Mouse (Mus musculus) large intestine, adult 2 months (tissue): ENCODE results near the gene Bco1. TPM values are rescaled to one million over a fixed set of nuclear protein-coding genes. Genes with fewer than 3 reads are reported as not detected.

Experiments used
- DNase-seq: peaks from one replicate; pipeline ENCODE4 v3.0.0-alpha.2; 2012; ENCODE audit warnings: low read depth, low spot score
- WGBS: fragments of 180-500 bp; shearing (Covaris S2); methylation state at CpG from one replicate; pipeline ENCODE4 v1.1.7; 2018; 5-methylcytosine and 5-hydroxymethylcytosine counted together
- polyA plus RNA-seq: library from polyadenylated mRNA; depleted of rRNA; stranded (reverse); fragments of >200 nt; gene quantifications from 2 replicates; pipeline ENCODE4 v1.2.3, GENCODE M21; 2012

Gene Bco1
- polyA plus RNA-seq, 1 experiment, result 2.0 TPM

DNA sequence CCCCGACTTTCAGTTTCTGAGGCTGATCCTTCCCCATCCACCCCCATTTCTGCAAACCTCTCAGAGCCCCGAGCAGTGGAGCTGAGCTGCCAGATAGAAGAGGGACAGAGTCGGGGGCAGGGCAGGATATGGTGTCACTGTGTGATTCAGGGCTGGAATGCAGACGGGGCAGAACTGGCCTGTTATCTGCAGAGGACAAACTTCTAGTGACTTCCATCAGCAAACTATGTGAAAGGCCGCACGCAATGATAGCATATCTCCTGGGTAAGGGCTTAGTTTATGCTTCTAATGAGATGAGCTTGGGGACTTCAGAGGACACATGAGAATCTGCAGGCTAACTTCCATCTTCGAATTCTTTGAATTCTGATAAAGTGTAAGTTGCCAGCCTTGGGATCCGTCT lies 10.1 kb upstream of the Bco1 start:
- 48% methylated on average over 8 of the region's 8 CpGs for WGBS
- no peak for DNase-seq

- DNase-seq, result no peak
These were observed 8.6 kb upstream of the Bco1 start for GRCm38 (mm10) chr8:117087036-117087435.

DNA sequence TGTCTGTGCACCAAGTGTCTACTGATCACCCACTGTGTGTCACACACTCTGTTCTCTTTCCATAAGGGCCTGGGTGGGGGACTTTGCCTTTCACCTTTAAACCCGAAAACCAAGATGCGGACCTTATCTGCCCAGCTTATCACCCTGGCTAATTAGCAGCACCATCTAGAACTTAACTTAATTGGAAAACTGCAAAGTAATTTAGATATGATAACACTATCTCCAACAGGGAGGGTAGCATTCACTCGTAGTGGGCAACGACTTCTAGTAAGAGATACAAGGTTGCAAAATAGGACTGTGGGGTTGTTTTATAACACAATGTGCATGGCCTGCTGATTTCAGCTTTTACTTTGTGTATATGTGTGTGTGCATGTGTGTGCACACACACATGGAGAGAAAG lies 5.9 kb upstream of the Bco1 start:
- DNase-seq, result no peak
- WGBS, result 85% methylated on average over 4 of the region's 4 CpGs

DNA sequence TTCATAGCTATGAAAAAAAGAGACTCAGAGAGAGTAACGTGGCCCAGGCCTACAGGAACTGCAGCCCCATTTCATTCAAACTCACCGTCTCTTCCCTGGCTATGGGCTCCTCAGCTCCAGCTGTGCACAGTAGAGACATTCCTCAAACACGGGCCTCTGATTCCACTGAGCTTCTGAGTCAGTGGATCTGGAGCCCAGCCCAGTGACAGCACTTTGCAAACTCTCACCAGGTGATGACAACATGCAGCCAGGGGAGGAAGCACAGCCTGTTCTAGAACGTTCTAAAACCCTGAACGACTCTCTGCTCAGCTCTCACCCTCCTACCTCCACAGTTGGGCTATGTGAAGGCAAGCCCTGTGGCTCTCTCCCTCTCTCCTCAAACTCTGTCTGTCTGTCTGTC lies 1.6 kb upstream of the Bco1 start:
- no peak for DNase-seq
- WGBS, result 34% methylated on average over 5 of the region's 5 CpGs

DNA sequence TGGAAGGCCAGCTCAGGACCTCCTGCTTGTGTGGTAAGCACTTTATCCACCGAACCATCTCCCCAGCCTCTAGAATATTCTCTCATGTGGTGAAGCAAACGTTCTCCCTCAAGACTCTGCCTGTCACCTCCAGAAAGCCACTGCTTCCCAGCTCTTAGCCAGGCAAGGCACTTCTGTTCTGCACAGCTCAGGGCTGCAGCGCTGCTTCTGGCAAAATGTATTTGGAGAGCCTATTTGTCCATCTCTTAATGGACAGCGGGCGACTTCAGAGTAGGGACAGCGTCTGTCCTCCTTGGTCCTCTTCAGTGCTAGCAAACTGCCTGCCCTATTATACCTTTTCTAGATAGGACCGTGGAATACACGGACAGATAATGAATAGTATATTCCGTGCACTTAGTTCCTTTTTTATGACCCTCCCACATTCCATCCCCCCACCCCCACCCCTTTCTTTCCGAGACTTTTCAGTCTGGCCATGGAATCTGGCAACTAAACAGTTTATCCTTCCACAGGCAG lies 1.5 kb downstream of the Bco1 start:
- WGBS, result 50% methylated on average over 10 of the region's 10 CpGs
- no peak for DNase-seq

- DNase-seq, result no peak
These were observed 2.0 kb downstream of the Bco1 start for GRCm38 (mm10) chr8:117097564-117098191.

GRCm38 (mm10) chr8:117107533-117107932 lies 11.9 kb downstream of the Bco1 start:
- no peak for DNase-seq

More at GRCm38 (mm10) chr8:117097564-117098191, 2.0 kb downstream of the Bco1 start:
- 32% methylated on average over 11 of the region's 11 CpGs for WGBS

GRCm38 (mm10) chr8:117109018-117109711 lies 13.5 kb downstream of the Bco1 start:
- DNase-seq, result no peak
- WGBS, result 89% methylated on average over 19 of the region's 19 CpGs

More at GRCm38 (mm10) chr8:117107533-117107932, 11.9 kb downstream of the Bco1 start:
- 11% methylated on average over 9 of the region's 9 CpGs for WGBS

GRCm38 (mm10) chr8:117109801-117110390 lies 14.2 kb downstream of the Bco1 start:
- DNase-seq, result no peak
- 23% methylated on average over 16 of the region's 16 CpGs for WGBS

DNA sequence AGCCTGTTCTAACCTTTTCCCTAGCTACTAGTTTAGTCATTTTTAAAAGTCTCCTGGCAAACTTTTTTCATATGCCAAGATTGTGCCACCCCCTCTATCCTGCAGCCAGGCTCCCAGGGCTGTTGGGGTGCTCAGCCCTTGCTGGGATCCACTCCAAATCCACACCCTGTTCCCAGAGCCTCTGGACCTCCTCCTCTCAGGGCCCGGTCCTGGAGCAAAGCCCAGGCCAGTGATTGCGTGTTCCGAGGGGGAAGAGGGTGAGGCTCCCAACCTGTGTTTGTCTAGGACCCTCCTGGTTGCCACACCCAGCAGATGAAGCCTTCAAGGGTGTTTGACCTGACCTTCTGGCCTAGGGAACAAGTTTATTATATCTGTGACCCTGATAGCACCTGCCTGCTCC lies 16.0 kb downstream of the Bco1 start:
- no peak for DNase-seq

GRCm38 (mm10) chr8:117112261-117112660 lies 16.6 kb downstream of the Bco1 start:
- WGBS, result 20% methylated on average over 8 of the region's 8 CpGs
- DNase-seq, result no peak

More for the DNA sequence above, 16.0 kb downstream of the Bco1 start:
- 16% methylated on average over 3 of the region's 3 CpGs for WGBS

DNA sequence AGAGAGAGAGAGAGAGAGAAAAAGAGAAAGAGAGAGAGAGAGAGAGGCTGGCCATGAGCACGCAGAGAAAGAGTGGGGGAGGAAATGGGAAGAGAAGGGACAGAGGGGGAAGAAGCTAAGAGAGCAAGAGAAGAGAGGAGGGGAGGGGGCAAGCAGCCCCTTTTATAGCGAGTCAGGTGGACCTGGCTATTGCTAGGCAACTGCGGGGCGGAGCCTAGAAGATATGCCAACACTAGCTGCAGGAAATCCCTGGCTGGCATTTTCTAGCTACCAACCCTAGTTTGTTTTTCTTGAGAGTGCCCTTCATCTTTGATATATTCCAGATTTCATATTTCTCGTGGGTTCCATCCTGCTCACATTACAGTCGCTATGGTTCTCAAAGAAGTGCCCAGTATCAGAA lies 19.4 kb downstream of the Bco1 start:
- DNase-seq, result no peak
- 24% methylated on average over 6 of the region's 6 CpGs for WGBS

- 11% methylated on average over 13 of the region's 13 CpGs for WGBS
- peak; percentile 95 for DNase-seq
These were observed 20.2 kb downstream of the Bco1 start for GRCm38 (mm10) chr8:117115676-117116446.

DNA sequence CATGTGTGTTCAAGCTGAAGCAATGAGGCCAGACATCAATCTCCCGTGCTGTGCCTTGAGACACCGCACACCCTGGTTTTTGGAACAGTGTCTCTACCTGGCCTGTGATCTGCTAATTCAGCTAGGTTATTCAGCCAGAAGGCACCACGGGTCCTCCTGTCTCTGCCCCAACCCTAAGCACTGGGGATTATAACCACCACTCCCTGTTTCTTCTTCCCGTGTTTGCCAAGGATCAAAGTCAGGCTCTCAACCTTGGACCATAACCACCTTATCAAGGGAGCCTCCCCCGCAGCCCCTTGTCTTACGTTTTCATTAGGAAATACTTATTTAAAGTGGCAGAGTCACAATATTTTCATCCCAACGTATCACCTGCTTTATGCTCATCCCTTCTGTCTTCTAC lies 20.9 kb downstream of the Bco1 start:
- 33% methylated on average over 7 of the region's 7 CpGs for WGBS
- no peak for DNase-seq

DNA sequence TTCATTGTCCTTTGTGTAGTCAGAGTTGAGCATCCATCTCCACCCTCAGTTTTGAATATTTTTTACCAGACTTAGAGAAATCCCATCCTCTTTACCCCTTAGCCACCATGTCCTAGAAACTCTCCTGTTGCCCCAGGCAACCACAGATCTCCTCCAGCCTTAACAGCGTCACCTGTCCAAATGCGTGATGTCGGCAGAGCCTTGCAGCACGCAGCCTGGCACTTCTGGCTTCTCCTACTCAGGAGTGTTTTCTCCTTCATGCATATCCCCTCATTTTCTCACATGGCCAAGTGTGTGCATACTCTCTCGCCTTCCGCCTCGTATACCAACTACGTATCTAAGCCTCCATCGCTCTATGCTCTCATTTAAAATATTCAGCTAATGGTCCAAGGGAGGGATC lies 22.8 kb downstream of the Bco1 start:
- WGBS, result 94% methylated on average over 9 of the region's 9 CpGs
- no peak for DNase-seq

GRCm38 (mm10) chr8:117121277-117121676 lies 25.6 kb downstream of the Bco1 start:
- WGBS, result 28% methylated on average over 8 of the region's 8 CpGs
- peak; percentile 88 for DNase-seq

GRCm38 (mm10) chr8:117123850-117124633 lies 28.4 kb downstream of the Bco1 start:
- 34% methylated on average over 13 of the region's 13 CpGs for WGBS
- DNase-seq, result no peak

- no peak for DNase-seq
- 81% methylated on average over 3 of the region's 3 CpGs for WGBS
These were observed 30.2 kb downstream of the Bco1 start for GRCm38 (mm10) chr8:117125854-117126253.

DNA sequence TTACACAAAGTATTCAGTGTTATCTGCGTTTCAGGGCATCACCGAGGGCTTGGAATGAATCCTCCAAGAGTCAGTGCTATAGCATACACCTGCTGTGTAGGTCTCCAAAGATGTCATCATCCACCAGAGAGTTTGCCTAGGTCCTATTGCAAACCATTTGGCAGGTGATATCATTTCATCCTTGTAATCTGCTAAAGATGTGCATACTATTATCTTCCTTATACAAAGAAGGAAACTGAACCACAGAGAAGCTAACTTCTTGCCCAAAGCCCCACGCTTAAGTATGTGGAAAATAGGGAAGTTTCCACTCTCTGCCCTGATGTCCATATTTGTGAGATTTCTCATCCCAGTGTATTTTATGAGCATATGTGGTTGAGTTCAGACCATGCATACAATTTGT lies 30.8 kb downstream of the Bco1 start:
- DNase-seq, result no peak
- WGBS, result 94% methylated on average over 3 of the region's 3 CpGs
